Mouse (Mus musculus) limb, embryonic 14.5 days (tissue): Measurements from ENCODE around the gene App. TPM values are rescaled to one million over a fixed set of nuclear protein-coding genes. Genes with fewer than 3 reads are reported as not detected.

Experiments used
- ATAC-seq: fragments of 200-750 bp; cut with Nextera tagmentation; 2 replicates; pipeline ENCODE4 v1.8.0; 2017; ENCODE audit warnings: low read depth, moderate number of reproducible peaks, moderate TSS enrichment; ENCODE audit not compliant: low FRiP score
- DNase-seq: peaks from one replicate; pipeline ENCODE4 v3.0.0-alpha.2; 2015; ENCODE audit warnings: low spot score
- H3K27ac ChIP-seq: fragments of 300-500 bp; sonication (generic); replicated peaks from 2 replicates; pipeline ENCODE4 v1.5.1; 2014; ENCODE audit warnings: low read depth, mild to moderate bottlenecking, low read length, moderate library complexity, mixed read lengths
- H3K27me3 ChIP-seq: fragments of 300-500 bp; sonication (generic); 2 replicates; pipeline ENCODE4 v1.6.1; 2014; ENCODE audit warnings: low read length, mixed read lengths; ENCODE audit not compliant: control insufficient read depth, insufficient read depth
- H3K36me3 ChIP-seq: fragments of 300-500 bp; sonication (generic); 2 replicates; pipeline ENCODE4 v1.6.1; 2014; ENCODE audit warnings: mild to moderate bottlenecking, low read length, moderate library complexity, mixed read lengths; ENCODE audit not compliant: control insufficient read depth, insufficient read depth
- H3K4me1 ChIP-seq: fragments of 300-500 bp; sonication (generic); 2 replicates; pipeline ENCODE4 v1.6.1; 2014; ENCODE audit warnings: antibody characterized with exemption, low read length, mixed read lengths; ENCODE audit not compliant: control insufficient read depth, insufficient read depth
- H3K4me2 ChIP-seq: fragments of 300-500 bp; sonication (generic); replicated peaks from 2 replicates; pipeline ENCODE4 v1.6.1; 2014; ENCODE audit warnings: low read depth, mild to moderate bottlenecking, low read length, moderate library complexity; ENCODE audit not compliant: severe bottlenecking
- H3K4me3 ChIP-seq: fragments of 300-500 bp; sonication (generic); replicated peaks from 2 replicates; pipeline ENCODE4 v1.5.1; 2014; ENCODE audit warnings: low read length
- H3K9ac ChIP-seq: fragments of 300-500 bp; sonication (generic); 2 replicates; pipeline ENCODE4 v1.6.1; 2014; ENCODE audit warnings: mild to moderate bottlenecking, low read depth, low read length, moderate library complexity; ENCODE audit not compliant: severe bottlenecking
- H3K9me3 ChIP-seq: fragments of 300-500 bp; sonication (generic); 2 replicates; pipeline ENCODE4 v1.6.1; 2016; ENCODE audit warnings: low read length; ENCODE audit not compliant: control insufficient read depth
- POLR2A ChIP-seq: fragments of 200-500 bp; IDR thresholded peaks from 2 replicates; pipeline ENCODE4 v1.8.0; 2012; ENCODE audit warnings: inconsistent platforms, mild to moderate bottlenecking, moderate library complexity, borderline replicate concordance; ENCODE audit not compliant: insufficient read depth, insufficient read length; ENCODE audit errors: extremely low read depth
- WGBS: fragments of 180-500 bp; shearing (Covaris S2); extraction: QIAGEN DNeasy Blood & Tissue Kit; methylation state at CpG from one replicate; pipeline ENCODE4 v1.1.7; 2014; 5-methylcytosine and 5-hydroxymethylcytosine counted together
- polyA plus RNA-seq, 2 experiments: library from polyadenylated mRNA; depleted of rRNA in 1 of 2; stranded (reverse) in 1 of 2; unstranded in 1 of 2; fragments of >200 nt; fragmentation: Nextera tagmentation in 1 of 2; extraction: Ambion mirVana in 1 of 2; gene quantifications; 2 replicates each; pipeline versions ENCODE4 v1.2.1 to v1.2.3; 2012 to 2014

App gene
- polyA plus RNA-seq, 2 experiments: 206 to 326 TPM

DNA sequence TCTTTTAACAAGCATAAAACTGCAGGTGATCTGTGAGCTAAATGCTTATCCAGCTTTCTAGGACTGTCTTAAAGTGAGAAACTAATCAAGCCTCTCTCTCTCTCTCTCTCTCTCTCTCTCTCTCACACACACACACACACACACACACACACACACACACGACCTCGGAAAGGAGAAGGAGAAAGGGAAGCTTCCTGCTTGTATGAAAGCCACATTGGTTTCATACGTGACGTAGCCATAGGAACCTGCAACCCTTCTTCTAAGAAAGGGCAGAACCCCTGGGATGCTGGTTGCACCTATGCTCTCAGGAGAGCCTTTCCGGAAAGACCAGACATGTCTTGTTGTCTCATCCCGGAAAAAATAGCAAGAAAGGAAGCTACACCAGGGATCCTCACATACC, 108.8 kb downstream of the App start:
- H3K9ac ChIP-seq: no peak overlapping the region
- no peak overlapping the region for H3K4me3 ChIP-seq

DNA sequence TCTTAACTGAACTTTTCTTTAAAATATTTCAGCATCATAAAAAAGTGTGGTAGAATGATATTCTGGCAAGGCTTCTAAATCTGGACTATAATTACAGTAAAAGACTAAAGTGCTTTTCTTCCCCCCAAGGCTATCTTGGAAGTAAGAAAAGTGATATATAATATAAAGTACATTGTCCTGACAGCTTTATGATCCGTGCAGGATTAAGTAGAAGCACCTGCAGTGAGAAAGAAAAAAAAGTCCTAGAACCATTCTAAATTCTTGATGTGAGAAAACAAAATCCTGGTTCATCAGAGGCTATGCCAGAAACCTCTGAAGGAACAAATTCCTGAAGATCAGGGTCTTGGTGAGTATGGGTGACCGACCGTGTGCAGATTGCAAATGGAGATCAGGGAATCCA, 110.8 kb downstream of the App start:
- no peak for ATAC-seq
- Histone ChIP-seq H3K36me3 (peaks cover 11% of the 10 kb centered on the region; the same call in 1 of the 2 replicates), H3K4me2 (no peak overlapping the region), H3K9ac (no peak overlapping the region), H3K4me1 (no peaks in the 10 kb centered on the region), H3K27me3 (no peaks in the 10 kb centered on the region), H3K27ac (no peak overlapping the region), H3K4me3 (no peak overlapping the region), H3K9me3 (0 out of 2 replicates have a peak, but pooled peaks cover 2% of the 10 kb centered on the region)
- WGBS: 71% methylated on average over 3 of the region's 3 CpGs
- no peak for TF ChIP-seq POLR2A
- DNase-seq: peak; percentile 40

More for the DNA sequence above, 108.8 kb downstream of the App start:
- 91% methylated on average over 4 of the region's 6 CpGs for WGBS
- Histone ChIP-seq H3K4me2 (no peak overlapping the region), H3K4me1 (no peaks in the 10 kb centered on the region), H3K9me3 (0 out of 2 replicates have a peak, but pooled peaks cover 2% of the 10 kb centered on the region), H3K36me3 (peaks cover 11% of the 10 kb centered on the region; the same call in 1 of the 2 replicates), H3K27me3 (no peaks in the 10 kb centered on the region), H3K27ac (no peak overlapping the region)
- no peak for TF ChIP-seq POLR2A
- no peak for DNase-seq
- no peak for ATAC-seq

DNA sequence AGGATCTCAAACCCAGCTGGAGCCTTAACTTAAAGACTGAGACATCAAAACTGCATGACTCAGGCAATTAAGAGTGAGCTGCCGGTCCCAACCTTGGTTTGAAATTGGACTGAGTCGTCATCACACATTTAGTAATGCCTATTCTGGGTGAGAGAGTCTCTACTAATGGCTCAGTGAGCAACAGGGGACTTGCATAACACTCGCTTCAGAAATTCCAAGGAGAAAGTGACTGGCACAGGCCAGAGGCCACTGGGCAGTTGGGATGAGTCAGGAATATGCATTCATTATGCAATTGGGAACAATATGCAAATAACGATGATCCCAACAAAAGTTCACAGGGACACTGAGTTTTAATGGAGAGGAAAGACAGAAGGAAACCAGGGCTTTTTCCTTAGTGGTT, 111.8 kb downstream of the App start:
- 94% methylated on average over 4 of the region's 4 CpGs for WGBS
- no peak for TF ChIP-seq POLR2A
- Histone ChIP-seq H3K9me3 (0 out of 2 replicates have a peak, but pooled peaks cover 2% of the 10 kb centered on the region), H3K4me2 (no peak overlapping the region), H3K27ac (no peak overlapping the region), H3K27me3 (no peaks in the 10 kb centered on the region), H3K4me3 (no peak overlapping the region), H3K9ac (no peak overlapping the region), H3K36me3 (peaks cover 16% of the 10 kb centered on the region), H3K4me1 (no peaks in the 10 kb centered on the region)
- ATAC-seq: no peak
- no peak for DNase-seq

DNA sequence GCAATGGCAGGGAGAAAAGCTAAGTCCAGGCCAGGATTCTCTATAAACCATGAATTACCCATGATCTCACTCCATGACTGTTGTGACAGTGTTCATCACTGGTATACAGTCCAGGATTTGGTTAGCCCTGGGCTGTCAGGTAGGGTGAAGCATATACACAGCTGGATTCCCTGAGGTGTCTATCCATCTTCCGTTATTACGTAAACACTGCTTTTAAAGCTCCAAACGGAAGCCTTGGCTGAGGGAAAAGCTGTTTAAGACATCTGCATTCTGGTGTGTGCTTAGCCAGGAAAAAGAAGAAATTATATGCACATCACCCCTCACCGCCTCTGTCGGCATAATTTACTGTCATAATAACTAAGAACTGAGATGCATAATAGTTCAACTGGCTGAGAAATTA, 115.4 kb downstream of the App start:
- WGBS: 67% methylated on average over 5 of the region's 5 CpGs
- H3K27ac ChIP-seq: no peak overlapping the region
- H3K9ac ChIP-seq: no peak overlapping the region
- no peak overlapping the region for H3K4me3 ChIP-seq
- no peaks in the 10 kb centered on the region for H3K27me3 ChIP-seq
- H3K4me2 ChIP-seq: no peak overlapping the region
- no peak for TF ChIP-seq POLR2A
- no peaks in the 10 kb centered on the region for H3K4me1 ChIP-seq
- ATAC-seq (no peak), DNase-seq (peak; percentile 15)
- H3K36me3 ChIP-seq: peaks cover 28% of the 10 kb centered on the region
- 0 out of 2 replicates have a peak, but pooled peaks cover 2% of the 10 kb centered on the region for H3K9me3 ChIP-seq

DNA sequence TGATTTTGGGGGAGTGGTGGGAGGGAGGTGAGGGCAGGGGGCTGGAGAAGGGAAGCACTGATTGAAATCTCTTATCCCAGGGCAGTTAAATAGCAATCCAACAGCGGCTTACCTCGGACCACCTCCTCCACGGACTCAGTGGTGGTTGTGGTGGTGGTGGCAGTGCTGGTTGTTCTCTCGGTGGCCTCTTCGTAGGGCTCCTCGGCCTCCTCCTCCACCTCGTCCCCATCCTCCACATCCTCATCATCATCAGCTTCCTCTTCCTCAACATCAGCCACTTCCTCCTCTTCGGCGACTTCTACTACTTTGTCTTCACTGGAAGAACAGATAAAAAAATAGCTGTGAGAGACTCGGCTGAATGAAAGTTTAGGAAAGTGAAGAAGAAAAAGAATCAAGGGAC, 117.4 kb downstream of the App start:
- DNase-seq (no peak), ATAC-seq (no peak)
- Histone ChIP-seq H3K4me2 (no peak overlapping the region), H3K27me3 (no peaks in the 10 kb centered on the region), H3K27ac (no peak overlapping the region), H3K9ac (no peak overlapping the region), H3K36me3 (peaks cover 24% of the 10 kb centered on the region), H3K4me3 (no peak overlapping the region), H3K4me1 (no peaks in the 10 kb centered on the region), H3K9me3 (0 out of 2 replicates have a peak, but pooled peaks cover under 1% of the 10 kb centered on the region)
- TF ChIP-seq POLR2A: no peak
- whole genome bisulfite sequencing: 96% methylated on average over 10 of the region's 10 CpGs

DNA sequence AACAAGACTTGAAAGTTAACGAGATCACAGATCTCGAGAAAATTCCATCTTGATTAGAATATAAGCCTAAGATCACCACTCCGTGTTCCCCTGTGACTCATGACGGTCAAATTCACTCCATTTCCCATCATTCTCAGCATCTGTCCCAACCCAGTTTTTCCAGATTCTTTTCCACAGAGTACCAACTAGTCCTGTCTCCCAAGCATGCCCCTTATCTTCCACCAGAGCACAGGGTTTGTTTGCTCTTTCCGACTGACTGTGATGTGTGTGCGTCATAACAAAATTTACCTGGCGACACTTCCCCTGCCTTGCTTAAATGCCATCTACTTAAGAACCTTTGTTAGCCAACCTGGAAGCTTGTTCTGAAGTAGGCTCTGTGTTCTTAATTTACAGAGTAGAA, 119.6 kb downstream of the App start:
- Histone ChIP-seq H3K27me3 (no peaks in the 10 kb centered on the region), H3K4me3 (no peak overlapping the region), H3K4me1 (no peaks in the 10 kb centered on the region), H3K9me3 (no peaks in the 10 kb centered on the region), H3K4me2 (no peak overlapping the region), H3K27ac (no peak overlapping the region), H3K9ac (no peak overlapping the region), H3K36me3 (peaks cover 24% of the 10 kb centered on the region)
- TF ChIP-seq POLR2A: no peak
- DNase-seq (no peak), ATAC-seq (no peak)
- 84% methylated on average over 7 of the region's 7 CpGs for WGBS
